Mouse (Mus musculus): ENCODE data around the gene Numb. TPM values are rescaled to one million over a fixed set of nuclear protein-coding genes. Genes with fewer than 3 reads are reported as not detected.

Gene Numb
- total RNA-seq, 2 experiments from 2014 or later, result 26.9 to 27.3 TPM

GRCm38 (mm10) chr12:83781640-83782278, 140.0 kb downstream of the Numb start:
- DNase-seq, result no peak

GRCm38 (mm10) chr12:83781204-83781603, 140.5 kb downstream of the Numb start:
- no peak for DNase-seq

- peak; percentile 34 to 57 for DNase-seq
Observed at GRCm38 (mm10) chr12:83780181-83780580, 141.6 kb downstream of the Numb start.

GRCm38 (mm10) chr12:83776766-83777165, 145.0 kb downstream of the Numb start:
- no peak for DNase-seq

GRCm38 (mm10) chr12:83775621-83776020, 146.1 kb downstream of the Numb start:
- no peak for DNase-seq

- peak in 1 of 2 experiments; percentile 61 for DNase-seq
Observed at GRCm38 (mm10) chr12:83770418-83771256, 151.1 kb downstream of the Numb start.

- no peak for DNase-seq
Observed at GRCm38 (mm10) chr12:83768235-83768899, 153.4 kb downstream of the Numb start.

GRCm38 (mm10) chr12:83767833-83768232, 153.9 kb downstream of the Numb start:
- no peak for DNase-seq

GRCm38 (mm10) chr12:83765965-83766603, 155.7 kb downstream of the Numb start:
- DNase-seq, result no peak

- no peak for DNase-seq
Observed at GRCm38 (mm10) chr12:83764519-83764918, 157.2 kb downstream of the Numb start.

GRCm38 (mm10) chr12:83764044-83764365, 157.7 kb downstream of the Numb start:
- DNase-seq, result peak in 1 of 2 experiments; percentile 32

- DNase-seq, result peak; percentile 19 to 33
Observed at GRCm38 (mm10) chr12:83763311-83764043, 158.3 kb downstream of the Numb start, which contains the start of gene Papln. Papln (plus strand) TSS chr12:83763634.

- DNase-seq, result peak in 1 of 2 experiments; percentile 38
Observed at GRCm38 (mm10) chr12:83762706-83763105, 159.0 kb downstream of the Numb start.

- no peak for DNase-seq
Observed at GRCm38 (mm10) chr12:83760201-83760600, 161.5 kb downstream of the Numb start.

GRCm38 (mm10) chr12:83758735-83759134, 163.0 kb downstream of the Numb start:
- DNase-seq, result no peak

GRCm38 (mm10) chr12:83752495-83752894, 169.2 kb downstream of the Numb start:
- DNase-seq, result peak; percentile 33 to 46

- DNase-seq, result no peak
Observed at GRCm38 (mm10) chr12:83749186-83749585, 172.5 kb downstream of the Numb start.

Data from heart, adult 18-20 months (tissue).